Mouse (Mus musculus) cortical plate, adult 2 months (tissue): ENCODE results near the gene 4933427I04Rik.

Source experiments
- CTCF ChIP-seq: fragments of 200-500 bp; IDR thresholded peaks from 2 replicates; pipeline ENCODE4 v1.5.1; 2011; ENCODE audit warnings: mild to moderate bottlenecking, control low read depth, low read length; ENCODE audit not compliant: insufficient read depth; ENCODE audit errors: extremely low read depth
- POLR2A ChIP-seq: fragments of 200-500 bp; IDR thresholded peaks from 2 replicates; pipeline ENCODE4 v1.6.1; 2011; ENCODE audit warnings: mild to moderate bottlenecking, low read length, control low read depth; ENCODE audit not compliant: insufficient read depth; ENCODE audit errors: extremely low read depth

DNA sequence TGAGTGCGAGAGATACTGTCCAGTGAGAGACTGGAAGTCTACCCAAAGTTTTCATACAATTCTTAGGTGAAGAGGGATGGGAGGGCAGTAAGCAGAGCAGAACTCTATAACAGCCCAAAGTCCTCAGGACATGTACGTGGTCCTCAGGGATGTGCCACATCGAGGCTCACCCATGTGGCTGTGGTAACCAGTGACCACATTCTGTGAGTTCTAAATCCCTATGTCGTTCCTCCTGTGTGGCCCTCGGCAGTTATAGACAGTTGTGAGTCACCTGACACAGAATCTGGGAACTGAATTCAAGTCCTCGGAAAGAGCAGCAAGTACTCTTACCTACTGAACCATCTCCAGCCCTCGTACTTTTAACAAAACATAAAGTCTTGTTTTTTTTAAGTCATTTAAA, 1.4 kb upstream of the 4933427I04Rik start:
- TF ChIP-seq POLR2A (no peak), CTCF (no peak)
